Mouse (Mus musculus) midbrain, embryonic 10.5 days (tissue): ENCODE measurements around the gene Zc3hav1l. TPM values are rescaled to one million over a fixed set of nuclear protein-coding genes. Genes with fewer than 3 reads are reported as not detected.

ENCODE experiments used
- DNase-seq: peaks from one replicate; pipeline ENCODE4 v3.0.0-alpha.2; 2017; ENCODE audit warnings: low spot score
- H3K27ac ChIP-seq: fragments of 300-500 bp; sonication (generic); replicated peaks from 2 replicates; pipeline ENCODE4 v1.5.1; 2016; ENCODE audit warnings: mild to moderate bottlenecking
- H3K27me3 ChIP-seq: fragments of 300-500 bp; sonication (generic); 2 replicates; pipeline ENCODE4 v1.6.1; 2016; ENCODE audit warnings: low read depth, mild to moderate bottlenecking; ENCODE audit not compliant: poor library complexity, severe bottlenecking
- H3K36me3 ChIP-seq: fragments of 300-500 bp; sonication (generic); 2 replicates; pipeline ENCODE4 v1.6.1; 2016; ENCODE audit warnings: mild to moderate bottlenecking, moderate library complexity
- H3K4me1 ChIP-seq: fragments of 300-500 bp; sonication (generic); 2 replicates; pipeline ENCODE4 v1.6.1; 2016
- H3K4me3 ChIP-seq: fragments of 300-500 bp; sonication (generic); 2 replicates; pipeline ENCODE4 v1.5.1; 2016; ENCODE audit warnings: mild to moderate bottlenecking, moderate library complexity
- H3K9me3 ChIP-seq: fragments of 300-500 bp; sonication (generic); replicated peaks from 2 replicates; pipeline ENCODE4 v1.6.1; 2016; ENCODE audit warnings: mild to moderate bottlenecking
- WGBS: fragments of 180-500 bp; shearing (Covaris S2); methylation state at CpG from one replicate; pipeline ENCODE4 v1.1.7; 2016; 5-methylcytosine and 5-hydroxymethylcytosine counted together
- polyA plus RNA-seq: library from polyadenylated mRNA; unstranded; fragments of >200 nt; fragmentation: Nextera tagmentation; extraction: Ambion mirVana; gene quantifications from 2 replicates; pipeline ENCODE4 v1.2.1, GENCODE M21; 2016

Zc3hav1l gene
- polyA plus RNA-seq, result 12.9 and 13.6 TPM in 2 replicates

DNA sequence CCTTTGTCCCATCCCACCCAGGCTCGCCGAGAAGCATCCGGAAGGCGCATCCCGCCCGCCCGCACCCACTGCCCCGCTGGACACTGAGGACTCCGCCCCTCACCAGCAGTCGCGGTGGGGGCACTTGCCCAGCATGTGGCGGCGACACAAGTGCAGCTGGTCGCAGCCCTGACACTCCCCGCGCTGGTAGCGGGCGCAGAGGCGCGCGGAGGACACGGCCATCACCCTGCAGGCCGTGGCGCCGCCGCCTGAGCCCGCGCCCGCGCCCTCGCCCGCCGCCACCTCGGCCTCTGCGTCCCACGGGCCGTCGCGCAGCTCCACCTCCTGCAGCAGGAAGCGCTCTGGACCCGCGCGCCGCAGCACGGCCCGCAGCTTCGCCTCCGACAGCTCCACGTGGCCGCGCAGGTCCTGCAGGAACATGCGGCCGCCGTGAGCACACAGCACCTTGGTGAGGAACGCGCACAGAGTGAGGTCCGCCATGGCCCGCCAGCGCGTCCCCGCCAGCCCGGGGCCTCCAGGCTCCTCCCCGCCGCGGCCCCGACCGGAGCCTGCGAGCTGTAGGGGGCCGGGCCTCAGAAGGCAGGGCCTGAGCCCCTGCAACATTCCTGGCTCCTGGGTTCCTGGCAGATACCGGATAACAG is at the start of gene Zc3hav1l:
Gene Zc3hav1l, minus strand, starts transcription at position 499 of the 641 bp plus-strand sequence.
- peaks cover 40% of the 10 kb centered on the region for H3K27me3 ChIP-seq
- peaks cover 32% of the 10 kb centered on the region for H3K36me3 ChIP-seq
- H3K9me3 ChIP-seq, result no peaks in the 10 kb centered on the region
- H3K4me1 ChIP-seq, result peaks cover 25% of the 10 kb centered on the region
- H3K27ac ChIP-seq, result peak within 1 kb of the TSS; percentile 99
- under 1% methylated on average over 64 of the region's 70 CpGs for WGBS
- DNase-seq, result peak; percentile 85
- peak within 1 kb of the TSS; percentile 86 for H3K4me3 ChIP-seq

DNA sequence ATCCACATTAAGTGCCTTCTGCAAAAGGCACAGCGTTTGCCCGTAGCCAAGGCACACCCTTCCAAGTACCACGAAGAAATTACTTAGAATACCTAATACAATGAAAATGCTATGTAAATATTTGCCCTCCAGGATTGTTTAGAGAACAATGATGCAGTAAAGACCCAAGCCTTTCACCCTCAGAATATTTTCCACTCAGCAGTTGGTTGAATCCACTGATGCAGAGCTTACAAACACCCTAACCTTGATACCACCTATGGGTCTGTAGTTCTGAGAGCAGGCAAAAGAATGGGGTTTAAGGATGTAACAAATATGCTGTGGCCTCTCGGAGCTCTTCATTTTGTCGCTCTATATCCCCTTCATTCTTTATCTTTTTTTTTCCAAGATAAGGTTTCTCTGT is 48.8 kb upstream of the Zc3hav1l start:
- no peak for DNase-seq
- Histone ChIP-seq H3K27ac (no peak overlapping the region), H3K27me3 (peaks cover 38% of the 10 kb centered on the region), H3K9me3 (no peaks in the 10 kb centered on the region), H3K36me3 (no peaks in the 10 kb centered on the region), H3K4me1 (no peaks in the 10 kb centered on the region), H3K4me3 (no peak overlapping the region)
- 70% methylated on average over 5 of the region's 5 CpGs for WGBS

DNA sequence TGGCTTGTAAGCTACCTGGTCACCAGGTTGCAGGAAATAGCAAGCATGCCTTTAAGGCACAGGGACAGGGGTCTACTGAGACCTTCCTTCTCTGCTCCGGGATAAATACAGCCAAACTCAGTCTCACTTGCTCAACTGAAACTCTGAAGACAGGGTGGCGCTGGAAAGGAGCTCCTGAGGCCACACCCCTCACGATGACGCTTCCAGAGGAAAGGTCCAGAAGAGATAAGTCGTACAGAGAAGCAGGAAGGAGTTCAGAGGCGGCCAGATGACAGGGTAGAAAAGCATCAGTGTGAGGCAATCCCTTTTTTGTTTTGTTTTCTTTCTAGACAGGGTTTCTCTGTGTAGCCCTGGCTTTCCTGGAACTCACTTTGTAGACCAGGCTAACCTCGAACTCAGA is 46.7 kb upstream of the Zc3hav1l start:
- 52% methylated on average over 7 of the region's 7 CpGs for WGBS
- DNase-seq, result no peak
- Histone ChIP-seq H3K27me3 (peaks cover 17% of the 10 kb centered on the region), H3K36me3 (no peaks in the 10 kb centered on the region), H3K4me1 (no peaks in the 10 kb centered on the region), H3K9me3 (no peaks in the 10 kb centered on the region), H3K27ac (no peak overlapping the region), H3K4me3 (no peak overlapping the region)

DNA sequence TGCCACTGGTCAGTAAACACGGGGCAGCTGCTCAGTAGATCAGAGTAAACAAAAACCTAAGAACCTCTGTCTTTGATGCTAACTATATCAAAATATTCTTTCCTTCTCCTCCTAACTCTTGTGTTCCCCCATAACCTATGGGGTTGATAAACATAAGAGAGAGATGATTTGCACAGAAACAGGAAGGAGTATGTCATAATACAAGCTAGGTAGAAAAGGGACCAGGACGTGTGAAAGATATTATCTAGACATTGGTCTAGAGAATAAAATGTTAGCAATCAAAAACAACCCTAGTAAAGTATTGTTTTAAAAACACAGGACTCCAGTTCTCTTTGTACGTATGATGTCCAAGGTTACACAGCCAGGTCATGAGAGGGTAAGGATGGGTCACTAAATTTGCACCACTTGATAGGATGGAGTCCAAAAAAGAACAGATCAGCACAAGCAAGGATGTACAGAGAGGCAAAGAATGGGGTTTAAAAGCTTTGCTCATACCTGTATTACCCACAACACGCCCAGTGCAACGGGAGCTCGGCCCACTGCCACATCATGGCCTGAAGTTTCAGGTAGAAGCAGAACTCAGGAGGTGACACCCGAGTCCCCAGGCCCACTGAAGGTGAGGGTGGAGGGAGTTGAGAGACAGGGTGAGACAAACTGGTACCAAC is 45.1 kb upstream of the Zc3hav1l start:
- H3K27ac ChIP-seq, result no peak overlapping the region
- H3K4me1 ChIP-seq, result no peaks in the 10 kb centered on the region
- no peaks in the 10 kb centered on the region for H3K9me3 ChIP-seq
- H3K27me3 ChIP-seq, result 0 out of 2 replicates have a peak, but pooled peaks cover under 1% of the 10 kb centered on the region
- WGBS, result 86% methylated on average over 7 of the region's 7 CpGs
- DNase-seq, result no peak
- H3K36me3 ChIP-seq, result no peaks in the 10 kb centered on the region
- H3K4me3 ChIP-seq, result no peak overlapping the region

DNA sequence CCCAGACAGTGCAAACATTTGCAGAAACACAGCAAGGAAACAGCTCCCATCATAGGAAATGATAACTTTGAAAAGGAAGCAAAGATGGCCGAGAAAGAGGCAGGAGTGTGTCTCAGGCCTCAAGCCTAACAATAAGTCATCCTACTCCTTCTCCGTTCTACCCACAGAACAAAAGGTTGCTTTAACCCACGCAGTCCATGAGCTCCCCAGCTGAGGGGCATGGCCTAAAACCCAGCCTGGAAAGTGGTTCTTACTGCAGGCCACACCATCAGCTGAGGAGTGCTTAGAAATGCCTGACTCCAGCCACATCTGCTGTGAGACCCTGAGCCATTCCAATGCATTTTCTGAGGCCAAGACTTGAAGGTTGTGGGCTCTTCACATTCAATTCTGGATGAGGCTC is 44.5 kb upstream of the Zc3hav1l start:
- no peak for DNase-seq
- no peak overlapping the region for H3K4me3 ChIP-seq
- H3K9me3 ChIP-seq, result no peaks in the 10 kb centered on the region
- 0 out of 2 replicates have a peak overlapping the region, but pooled peaks have one; percentile 6 for H3K27ac ChIP-seq
- WGBS, result 51% methylated on average over 3 of the region's 3 CpGs
- no peaks in the 10 kb centered on the region for H3K36me3 ChIP-seq
- no peaks in the 10 kb centered on the region for H3K27me3 ChIP-seq
- no peaks in the 10 kb centered on the region for H3K4me1 ChIP-seq

DNA sequence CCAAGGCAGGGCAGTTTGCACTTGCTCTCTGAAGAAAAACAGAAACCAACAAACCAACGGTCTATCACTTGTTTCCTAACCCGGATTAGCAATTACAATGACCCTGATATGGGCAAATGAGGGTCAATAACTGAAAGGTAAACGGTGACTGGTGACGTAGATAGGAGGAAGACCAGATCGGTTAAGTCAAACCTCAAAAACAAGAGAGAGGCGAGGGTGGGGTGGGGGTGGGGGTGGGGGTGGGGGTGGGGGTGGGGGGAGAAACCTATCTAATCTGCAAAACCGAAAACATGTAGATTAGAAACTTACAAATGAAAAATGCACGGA is 43.6 kb upstream of the Zc3hav1l start:
- Histone ChIP-seq H3K9me3 (no peaks in the 10 kb centered on the region), H3K27ac (no peak overlapping the region), H3K27me3 (no peaks in the 10 kb centered on the region), H3K36me3 (no peaks in the 10 kb centered on the region), H3K4me1 (no peaks in the 10 kb centered on the region), H3K4me3 (no peak overlapping the region)
- WGBS, result 76% methylated on average over 8 of the region's 8 CpGs
- no peak for DNase-seq

DNA sequence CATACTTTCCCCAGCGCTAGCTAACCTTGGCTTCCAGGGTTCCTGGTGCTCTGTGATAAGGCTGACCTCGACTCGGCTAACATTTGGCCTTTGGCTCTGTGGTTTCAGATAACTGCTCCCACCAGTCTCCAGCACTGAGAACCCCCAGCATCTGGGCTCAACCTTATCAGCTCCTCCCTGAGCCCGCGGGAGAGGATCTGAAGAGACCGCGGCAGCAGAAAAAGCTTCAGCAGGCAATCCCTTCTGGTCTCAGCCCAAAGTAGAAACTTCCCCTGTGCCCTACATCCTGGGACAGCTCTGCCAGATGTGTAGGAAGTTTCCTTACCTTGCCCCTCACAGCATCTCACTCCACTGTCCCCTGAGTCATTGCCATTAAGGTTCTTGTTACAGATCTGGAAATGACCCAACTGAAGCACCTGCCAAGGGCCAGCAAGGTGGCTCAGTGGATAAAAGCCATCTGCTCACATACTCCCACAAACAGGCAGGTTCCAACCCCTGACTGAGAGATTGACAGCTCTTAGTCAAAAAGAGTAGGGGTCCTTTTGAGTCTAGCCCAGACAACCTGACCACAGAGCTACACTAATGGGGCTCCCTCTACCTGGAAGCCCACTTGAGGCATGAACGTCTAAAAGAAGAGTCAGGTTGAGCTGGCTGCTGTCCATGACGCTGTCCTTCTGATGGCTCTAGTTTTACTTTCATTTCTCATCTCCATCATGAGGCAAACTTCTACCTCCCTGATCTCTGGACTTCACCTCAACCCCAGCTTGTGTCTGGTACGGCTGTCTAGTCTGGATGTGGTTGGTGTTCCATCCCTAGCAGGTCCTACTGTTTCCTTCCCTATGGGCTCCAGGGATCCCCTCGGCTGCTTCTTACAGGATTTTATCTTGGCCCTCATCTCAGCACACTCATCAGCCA is 42.9 kb upstream of the Zc3hav1l start:
- WGBS, result 74% methylated on average over 11 of the region's 11 CpGs
- no peak overlapping the region for H3K27ac ChIP-seq
- no peaks in the 10 kb centered on the region for H3K27me3 ChIP-seq
- no peaks in the 10 kb centered on the region for H3K4me1 ChIP-seq
- H3K36me3 ChIP-seq, result no peaks in the 10 kb centered on the region
- no peaks in the 10 kb centered on the region for H3K9me3 ChIP-seq
- DNase-seq, result no peak
- H3K4me3 ChIP-seq, result no peak overlapping the region

DNA sequence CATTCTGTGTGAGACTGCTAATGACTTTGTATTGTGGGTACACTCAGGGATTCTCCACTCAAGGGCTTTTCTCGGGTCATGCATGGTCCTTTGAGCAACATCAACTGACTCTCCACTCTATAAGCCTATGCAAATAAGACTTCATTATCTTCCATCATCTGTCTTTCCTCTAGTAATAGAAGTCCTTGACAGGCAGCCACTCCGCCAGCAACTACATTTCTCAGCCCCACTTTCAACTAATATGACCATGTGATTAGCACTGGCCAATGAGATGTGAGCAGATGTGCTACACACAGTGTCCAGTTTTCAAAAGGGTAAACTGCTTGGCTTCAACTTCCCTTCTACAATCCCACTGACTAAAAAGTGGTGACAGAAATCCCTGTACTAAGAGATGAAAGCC is 40.0 kb upstream of the Zc3hav1l start:
- no peak for DNase-seq
- no peaks in the 10 kb centered on the region for H3K27me3 ChIP-seq
- H3K36me3 ChIP-seq, result no peaks in the 10 kb centered on the region
- H3K9me3 ChIP-seq, result no peaks in the 10 kb centered on the region
- WGBS, result 72% methylated on average over 2 of the region's 2 CpGs
- no peak overlapping the region for H3K27ac ChIP-seq
- H3K4me1 ChIP-seq, result no peaks in the 10 kb centered on the region
- no peak overlapping the region for H3K4me3 ChIP-seq

DNA sequence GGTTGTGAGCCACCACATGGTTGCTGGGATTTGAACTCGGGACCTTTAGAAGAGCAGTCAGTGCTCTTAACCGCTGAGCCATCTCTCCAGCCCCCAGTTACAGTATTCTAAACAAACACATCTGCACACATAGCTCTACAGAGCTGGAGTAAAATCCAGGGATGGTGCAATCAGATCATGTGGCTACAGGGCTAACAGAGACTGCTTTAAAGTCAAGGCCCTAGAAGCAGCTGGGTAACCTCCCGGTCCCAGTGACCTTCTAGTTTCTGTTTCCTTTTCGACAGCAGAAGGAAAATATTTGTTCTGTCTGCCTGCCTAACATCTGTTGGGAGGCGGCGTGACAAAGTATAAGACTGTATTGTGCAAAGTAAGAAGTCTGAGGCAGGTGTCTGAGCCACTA is 38.9 kb upstream of the Zc3hav1l start:
- 84% methylated on average over 6 of the region's 6 CpGs for WGBS
- Histone ChIP-seq H3K9me3 (no peaks in the 10 kb centered on the region), H3K27ac (no peak overlapping the region), H3K36me3 (no peaks in the 10 kb centered on the region), H3K4me3 (no peak overlapping the region), H3K27me3 (no peaks in the 10 kb centered on the region), H3K4me1 (peaks cover 4% of the 10 kb centered on the region; the same call in 1 of the 2 replicates)
- no peak for DNase-seq

DNA sequence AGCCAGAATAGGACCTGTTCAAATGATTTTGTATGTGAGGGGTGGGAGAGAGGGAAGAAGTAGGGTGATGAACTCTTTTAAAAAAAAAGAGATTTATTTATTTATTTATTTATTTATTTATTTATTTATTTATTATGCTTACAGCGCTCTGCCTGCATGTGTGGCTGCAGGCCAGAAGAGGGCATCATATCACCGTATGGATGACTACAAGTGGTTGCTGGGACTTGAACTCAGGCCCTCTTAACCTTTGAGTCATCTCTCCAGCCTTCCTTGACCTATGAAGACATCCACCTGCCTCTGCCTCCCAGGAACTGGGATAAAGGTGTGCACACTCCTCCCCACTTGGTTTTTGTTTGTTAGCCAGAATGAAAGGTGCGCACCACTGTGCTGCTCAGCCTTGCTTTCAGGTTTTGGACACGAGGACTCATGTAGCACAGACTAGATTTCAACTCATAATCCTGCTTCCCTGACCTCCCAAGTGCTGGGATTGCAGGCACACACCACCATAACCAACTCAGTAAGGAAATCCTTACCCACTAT is 38.2 kb upstream of the Zc3hav1l start:
- no peaks in the 10 kb centered on the region for H3K27me3 ChIP-seq
- no peaks in the 10 kb centered on the region for H3K9me3 ChIP-seq
- peaks cover 4% of the 10 kb centered on the region; the same call in 1 of the 2 replicates for H3K4me1 ChIP-seq
- no peak overlapping the region for H3K27ac ChIP-seq
- no peak overlapping the region for H3K4me3 ChIP-seq
- DNase-seq, result no peak
- no peaks in the 10 kb centered on the region for H3K36me3 ChIP-seq
- WGBS, result 85% methylated on average over 4 of the region's 4 CpGs

DNA sequence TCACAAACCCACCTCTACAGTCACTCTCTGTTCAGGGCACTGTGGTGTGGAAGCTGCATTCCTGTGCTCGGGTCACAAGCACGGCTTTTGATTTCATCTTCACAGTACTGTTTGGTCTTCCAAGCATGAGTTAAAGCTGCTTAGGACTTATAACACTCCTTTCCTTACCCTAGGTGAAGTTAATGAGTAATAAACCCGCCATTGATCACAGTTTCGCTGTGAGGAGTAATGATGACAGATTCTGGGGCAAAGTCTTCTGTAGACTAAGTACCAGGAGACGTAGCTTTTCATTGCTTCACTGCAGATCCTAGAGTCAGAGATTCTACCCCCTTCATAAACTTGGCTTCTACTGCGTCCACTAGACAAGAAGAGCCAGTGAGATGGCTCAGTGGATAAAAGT is 36.2 kb upstream of the Zc3hav1l start:
- WGBS, result 92% methylated on average over 6 of the region's 6 CpGs
- Histone ChIP-seq H3K4me1 (peaks cover 4% of the 10 kb centered on the region; the same call in 1 of the 2 replicates), H3K9me3 (no peaks in the 10 kb centered on the region), H3K27me3 (no peaks in the 10 kb centered on the region), H3K36me3 (no peaks in the 10 kb centered on the region), H3K4me3 (no peak overlapping the region), H3K27ac (no peak overlapping the region)
- no peak for DNase-seq

DNA sequence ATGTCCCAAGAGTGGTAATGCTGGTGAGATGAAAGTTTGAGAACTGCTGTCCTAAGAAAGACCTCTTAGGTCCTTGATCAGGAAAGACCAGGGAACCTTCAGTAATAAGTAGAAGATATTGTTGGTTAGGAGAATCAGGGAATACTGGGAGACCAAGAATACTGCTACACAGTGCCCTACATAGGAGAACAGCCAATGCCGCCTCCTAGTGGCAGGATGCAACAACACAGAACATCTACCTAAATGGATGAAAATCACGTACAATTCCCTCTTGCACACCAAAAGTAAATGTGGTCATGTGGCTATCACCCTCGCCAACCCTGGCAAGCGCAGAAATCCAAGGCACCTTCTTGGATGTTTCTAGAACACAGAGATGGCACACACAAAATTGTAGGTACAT is 27.5 kb upstream of the Zc3hav1l start:
- Histone ChIP-seq H3K9me3 (no peaks in the 10 kb centered on the region), H3K4me3 (no peak overlapping the region), H3K27ac (no peak overlapping the region), H3K4me1 (no peaks in the 10 kb centered on the region), H3K27me3 (no peaks in the 10 kb centered on the region), H3K36me3 (no peaks in the 10 kb centered on the region)
- peak; percentile 61 for DNase-seq
- 27% methylated on average over 4 of the region's 4 CpGs for whole genome bisulfite sequencing
